Mouse (Mus musculus): ENCODE data around the gene Parp6. TPM values are rescaled to one million over a fixed set of nuclear protein-coding genes. Genes with fewer than 3 reads are reported as not detected.

The Parp6 gene
- total and polyA plus RNA-seq, 3 experiments: 4.4 to 5.7 (median 4.6) TPM

DNA sequence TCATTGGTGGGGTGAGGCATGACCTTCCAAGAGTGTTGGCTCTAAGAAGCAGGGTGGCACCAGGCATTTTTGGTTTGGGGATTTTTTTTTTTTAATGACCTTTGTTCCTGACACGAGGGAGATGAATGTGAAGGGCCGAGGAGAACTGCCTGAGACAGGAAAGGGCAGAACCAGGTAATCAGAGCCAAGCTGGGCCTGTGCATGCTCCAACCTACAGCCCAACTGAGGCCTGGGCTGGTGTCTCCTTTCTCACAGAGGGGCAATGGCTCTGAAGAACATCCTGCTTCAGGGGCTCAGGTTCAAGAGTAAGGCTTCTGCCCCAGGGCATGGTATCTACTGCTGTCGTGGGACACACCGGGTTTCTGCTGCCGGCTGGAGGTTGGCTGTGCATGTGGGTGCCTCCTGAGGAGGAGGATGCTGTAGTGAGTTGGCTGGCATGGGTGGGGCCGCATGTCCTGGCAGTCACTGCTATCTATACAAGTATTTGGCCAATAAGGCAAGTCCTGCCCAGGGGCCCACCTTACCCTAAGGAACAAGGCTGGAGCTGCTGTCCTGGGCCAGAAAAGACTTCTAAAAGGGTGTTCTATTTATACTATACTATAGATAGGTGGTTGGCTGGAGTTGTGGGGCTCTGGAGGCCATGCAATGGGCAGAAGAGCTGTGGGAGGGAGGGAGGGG lies 44.4 kb downstream of the Parp6 start:
- H3K4me3 ChIP-seq (replicated peaks in 1 of 3; ENCODE audit: low read depth in 2 of 3, low read length in 2 of 3, poor library complexity in 1 of 3): peak overlapping the region in 2 of 3 experiments; percentile 81 to 98
- dilution Hi-C loops (cut with MboI; ENCODE audit: extremely low pct_ligation_motif_present, extremely low pct_unique_long_range_greater_than_20kb, low sequenced_read_pairs): no loop called here
- peaks cover 7 to 47% of the 10 kb centered on the region in 2 experiments for H3K4me1 ChIP-seq (ENCODE audit: control insufficient read depth in 1 of 2, insufficient read depth in 2 of 2)
- DNase-seq (ENCODE audit: extremely low read depth): no peak
- in situ Hi-C loops (cut with MboI; ENCODE audit: low pct_ligation_motif_present, low pct_unique_long_range_greater_than_20kb, low sequenced_read_pairs): no loop called here
- no peak for TF ChIP-seq ZNF384 (IDR thresholded peaks at IDR 0.05; ENCODE audit: low read depth, low read length)
- TF ChIP-seq ZMIZ1 (IDR thresholded peaks at IDR 0.05; ENCODE audit: low read depth, low read length): 0 out of 2 replicates have a peak, but pooled peaks have one; percentile 47
- TF ChIP-seq ETS1 (conservative IDR thresholded peaks at IDR 0.05; ENCODE audit: low read depth, low read length): no peak
- TF ChIP-seq RAD21 (IDR thresholded peaks at IDR 0.05; ENCODE audit: low read depth, low read length): no peak
- no peak for TF ChIP-seq EP300 (IDR thresholded peaks at IDR 0.05; ENCODE audit: low read length)
- TF ChIP-seq NELFE (IDR thresholded peaks at IDR 0.05; ENCODE audit: low read depth, low read length): no peak
- 0 out of 2 replicates have a peak, but pooled peaks have one; percentile 14 for TF ChIP-seq CHD1 (IDR thresholded peaks at IDR 0.05; ENCODE audit: low read depth, low read length)
- TF ChIP-seq BHLHE40 (IDR thresholded peaks at IDR 0.05; ENCODE audit: low read depth, low read length): no peak
- no peak for TF ChIP-seq IRF4 (IDR thresholded peaks at IDR 0.05; ENCODE audit: low read depth, low read length)
- TF ChIP-seq JUN (IDR thresholded peaks at IDR 0.05; ENCODE audit: insufficient read depth, low read depth, low read length): no peak
- H3K27me3 ChIP-seq (replicated peaks): no peaks in the 10 kb centered on the region
- H3K9ac ChIP-seq (ENCODE audit: insufficient read depth, low read depth): no peak overlapping the region
- no peak overlapping the region for H3K27ac ChIP-seq (ENCODE audit: insufficient read depth, low read depth)
- peaks cover 85% of the 10 kb centered on the region for H3K79me2 ChIP-seq (replicated peaks; ENCODE audit: control insufficient read depth, extremely low read depth, insufficient read depth, poor library complexity, severe bottlenecking)
- peaks cover 39 to 74% of the 10 kb centered on the region in 2 experiments for H3K36me3 ChIP-seq (replicated peaks in 1 of 2; ENCODE audit: control insufficient read depth in 1 of 2, insufficient read depth in 1 of 2, low read length in 1 of 2)
- peak overlapping the region; percentile 67; the same call in 1 of the 2 replicates for H3K4me2 ChIP-seq (ENCODE audit: insufficient read depth, low read depth, poor library complexity, severe bottlenecking)
- no peaks in the 10 kb centered on the region for H3K9me3 ChIP-seq (replicated peaks; ENCODE audit: low read length)

- no peak for DNase-seq (ENCODE audit: extremely low read depth)
- Histone ChIP-seq H3K4me3 (replicated peaks in 1 of 3; ENCODE audit: low read depth in 2 of 3, low read length in 2 of 3, poor library complexity in 1 of 3) (no peak overlapping the region), H3K27ac (ENCODE audit: insufficient read depth, low read depth) (0 out of 2 replicates have a peak overlapping the region, but pooled peaks have one; percentile 9), H3K79me2 (replicated peaks; ENCODE audit: control insufficient read depth, extremely low read depth, insufficient read depth, poor library complexity, severe bottlenecking) (peaks cover 73% of the 10 kb centered on the region), H3K4me2 (ENCODE audit: insufficient read depth, low read depth, poor library complexity, severe bottlenecking) (no peak overlapping the region), H3K4me1 (ENCODE audit: control insufficient read depth in 1 of 2, insufficient read depth in 2 of 2) (peaks cover 7 to 47% of the 10 kb centered on the region in 2 experiments), H3K36me3 (replicated peaks in 1 of 2; ENCODE audit: control insufficient read depth in 1 of 2, insufficient read depth in 1 of 2, low read length in 1 of 2) (peaks cover 57 to 92% of the 10 kb centered on the region in 2 experiments), H3K9me3 (replicated peaks; ENCODE audit: low read length) (no peaks in the 10 kb centered on the region), H3K27me3 (replicated peaks) (no peaks in the 10 kb centered on the region), H3K9ac (ENCODE audit: insufficient read depth, low read depth) (no peak overlapping the region)
- TF ChIP-seq NRF1 (IDR thresholded peaks at IDR 0.05; ENCODE audit: low read depth, low read length) (no peak), ZMIZ1 (IDR thresholded peaks at IDR 0.05; ENCODE audit: low read depth, low read length) (0 out of 2 replicates have a peak, but pooled peaks have one; percentile 23)
- dilution Hi-C loops (cut with MboI; ENCODE audit: extremely low pct_ligation_motif_present, extremely low pct_unique_long_range_greater_than_20kb, low sequenced_read_pairs) (no loop called here), in situ Hi-C loops (cut with MboI; ENCODE audit: low pct_ligation_motif_present, low pct_unique_long_range_greater_than_20kb, low sequenced_read_pairs) (no loop called here)
Observed at GRCm38 (mm10) chr9:59663226-59663625, 46.1 kb downstream of the Parp6 start.

GRCm38 (mm10) chr9:59663957-59664356 lies 46.9 kb downstream of the Parp6 start:
- H3K27ac ChIP-seq (ENCODE audit: insufficient read depth, low read depth): no peak overlapping the region
- in situ Hi-C loops (cut with MboI; ENCODE audit: low pct_ligation_motif_present, low pct_unique_long_range_greater_than_20kb, low sequenced_read_pairs): no loop called here
- H3K9me3 ChIP-seq (replicated peaks; ENCODE audit: low read length): no peaks in the 10 kb centered on the region
- no peak overlapping the region for H3K4me2 ChIP-seq (ENCODE audit: insufficient read depth, low read depth, poor library complexity, severe bottlenecking)
- no peak overlapping the region for H3K9ac ChIP-seq (ENCODE audit: insufficient read depth, low read depth)
- H3K4me1 ChIP-seq (ENCODE audit: control insufficient read depth in 1 of 2, insufficient read depth in 2 of 2): peaks cover 7 to 47% of the 10 kb centered on the region in 2 experiments
- peaks cover 63 to 96% of the 10 kb centered on the region in 2 experiments for H3K36me3 ChIP-seq (replicated peaks in 1 of 2; ENCODE audit: control insufficient read depth in 1 of 2, insufficient read depth in 1 of 2, low read length in 1 of 2)
- DNase-seq (ENCODE audit: extremely low read depth): no peak
- dilution Hi-C loops (cut with MboI; ENCODE audit: extremely low pct_ligation_motif_present, extremely low pct_unique_long_range_greater_than_20kb, low sequenced_read_pairs): no loop called here
- peaks cover 66% of the 10 kb centered on the region for H3K79me2 ChIP-seq (replicated peaks; ENCODE audit: control insufficient read depth, extremely low read depth, insufficient read depth, poor library complexity, severe bottlenecking)
- H3K4me3 ChIP-seq (replicated peaks in 1 of 3; ENCODE audit: low read depth in 2 of 3, low read length in 2 of 3, poor library complexity in 1 of 3): no peak overlapping the region
- no peaks in the 10 kb centered on the region for H3K27me3 ChIP-seq (replicated peaks)
- TF ChIP-seq E2F4 (IDR thresholded peaks at IDR 0.05; ENCODE audit: insufficient replicate concordance, low read depth, low read length) (no peak), MAZ (IDR thresholded peaks at IDR 0.05; ENCODE audit: low read depth, low read length) (no peak), SMC3 (IDR thresholded peaks at IDR 0.05; ENCODE audit: low read depth, low read length) (no peak), CTCF (conservative IDR thresholded peaks at IDR 0.05 in 1 of 2, IDR thresholded peaks at IDR 0.05 in 1 of 2; ENCODE audit: low read depth in 2 of 2, low read length in 2 of 2) (no peak), BHLHE40 (IDR thresholded peaks at IDR 0.05; ENCODE audit: low read depth, low read length) (no peak), ETS1 (conservative IDR thresholded peaks at IDR 0.05; ENCODE audit: low read depth, low read length) (no peak), EP300 (IDR thresholded peaks at IDR 0.05; ENCODE audit: low read length) (no peak), IRF4 (IDR thresholded peaks at IDR 0.05; ENCODE audit: low read depth, low read length) (no peak), ELF1 (IDR thresholded peaks at IDR 0.05; ENCODE audit: low read depth, low read length) (no peak), MEF2A (IDR thresholded peaks at IDR 0.05; ENCODE audit: borderline replicate concordance, low read depth, low read length) (no peak), CHD1 (IDR thresholded peaks at IDR 0.05; ENCODE audit: low read depth, low read length) (no peak), RCOR1 (conservative IDR thresholded peaks at IDR 0.05; ENCODE audit: low read depth, low read length) (no peak), GABPA (IDR thresholded peaks at IDR 0.05; ENCODE audit: insufficient replicate concordance, low read depth, low read length) (no peak), ZNF384 (IDR thresholded peaks at IDR 0.05; ENCODE audit: low read depth, low read length) (no peak), CHD2 (IDR thresholded peaks at IDR 0.05; ENCODE audit: low read length) (no peak), MAX (IDR thresholded peaks at IDR 0.05; ENCODE audit: low read length) (no peak), HCFC1 (IDR thresholded peaks at IDR 0.05; ENCODE audit: low read depth, low read length) (no peak), NRF1 (IDR thresholded peaks at IDR 0.05; ENCODE audit: low read depth, low read length) (no peak), JUN (IDR thresholded peaks at IDR 0.05; ENCODE audit: insufficient read depth, low read depth, low read length) (no peak)

All from CH12.LX (cell line).